Mouse (Mus musculus): Measurements from ENCODE around the gene Ddx25. TPM values are rescaled to one million over a fixed set of nuclear protein-coding genes. Genes with fewer than 3 reads are reported as not detected.

The Ddx25 gene
- total RNA-seq, 2 experiments from 2014 or later = 16.3 to 16.7 TPM

DNA sequence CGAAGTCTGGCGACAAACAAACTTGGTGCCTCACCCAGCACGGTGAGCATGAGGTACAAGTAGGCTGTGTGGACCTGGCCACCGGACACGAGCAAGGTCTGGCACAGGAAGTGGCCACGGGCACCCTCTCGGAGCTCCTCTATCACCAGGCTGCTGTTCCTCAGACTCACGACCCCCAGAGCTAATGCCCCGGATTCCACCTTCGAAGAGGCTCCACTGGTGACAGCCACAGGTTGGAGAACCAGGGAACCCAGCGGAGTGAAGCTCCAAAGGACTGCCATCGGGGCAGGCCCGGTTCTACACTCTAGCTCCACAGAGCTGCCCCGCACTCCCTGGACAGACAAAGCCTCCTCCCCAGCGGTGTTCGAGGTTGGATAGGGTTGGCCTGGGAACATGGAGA lies 41.6 kb downstream of the Ddx25 start:
- H3K27ac ChIP-seq = no peak overlapping the region
- H3K4me3 ChIP-seq = no peak overlapping the region
- TF ChIP-seq CTCF (IDR thresholded peaks at IDR 0.05) = no peak
- DNase-seq (ENCODE audit: extremely low spot score in 1 of 2, low spot score in 2 of 2) = no peak
- intact Hi-C loops (cut with DNase I) = no loop called here

DNA sequence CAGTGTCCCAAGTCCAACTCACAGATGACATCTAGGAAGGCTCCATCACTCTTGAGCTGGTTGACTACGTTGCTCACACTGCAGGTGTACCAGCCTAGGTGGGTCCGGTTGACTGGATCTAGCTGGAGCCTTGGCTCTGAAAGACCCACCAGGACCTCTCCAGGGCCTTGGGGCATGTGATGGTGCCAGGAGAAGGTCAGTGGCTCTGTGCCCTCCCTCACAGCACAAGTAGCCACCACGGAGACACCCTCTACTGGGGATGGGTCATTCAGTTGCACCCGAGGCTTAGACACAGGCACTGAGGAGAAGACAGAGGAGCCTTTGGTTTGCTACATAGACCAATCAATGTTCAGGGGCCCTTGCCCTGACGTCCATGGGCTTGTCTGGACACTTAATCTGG lies 42.1 kb downstream of the Ddx25 start:
- no peak for TF ChIP-seq CTCF (IDR thresholded peaks at IDR 0.05)
- H3K4me3 ChIP-seq = no peak overlapping the region
- no peak overlapping the region for H3K27ac ChIP-seq
- no peak for DNase-seq (ENCODE audit: extremely low spot score in 1 of 2, low spot score in 2 of 2)
- intact Hi-C loops (cut with DNase I) = no loop called here

DNA sequence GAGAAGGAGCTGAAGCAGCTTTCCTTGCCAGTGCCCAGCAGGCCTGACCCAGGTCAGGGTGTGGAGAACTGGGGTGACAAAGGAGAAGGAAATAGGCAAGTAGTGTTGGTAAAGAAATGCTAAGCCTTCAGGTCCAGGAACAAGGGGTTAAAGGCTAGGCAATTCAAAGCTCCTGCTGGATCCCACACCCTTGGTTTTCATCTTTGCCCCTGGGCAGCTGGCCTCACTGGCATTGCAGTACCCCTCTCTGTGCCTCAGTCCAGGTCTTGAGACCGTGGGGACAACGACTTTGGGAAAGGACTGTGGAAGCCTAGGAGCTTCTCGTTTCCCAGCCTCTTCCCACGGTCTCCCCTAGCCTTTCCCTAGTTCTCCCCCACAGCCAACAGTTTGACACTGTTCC lies 44.4 kb downstream of the Ddx25 start:
- intact Hi-C loops (cut with DNase I) = no loop called here
- TF ChIP-seq CTCF (IDR thresholded peaks at IDR 0.05) = no peak
- Histone ChIP-seq H3K27ac (no peak overlapping the region), H3K4me3 (no peak overlapping the region)
- no peak for DNase-seq (ENCODE audit: extremely low spot score in 1 of 2, low spot score in 2 of 2)

GRCm38 (mm10) chr9:35508234-35508633 lies 50.1 kb downstream of the Ddx25 start:
- intact Hi-C loops (cut with DNase I) = no loop called here
- no peak overlapping the region for H3K4me3 ChIP-seq
- DNase-seq (ENCODE audit: extremely low spot score in 1 of 2, low spot score in 2 of 2) = peak; percentile 17 to 20
- TF ChIP-seq CTCF (IDR thresholded peaks at IDR 0.05) = no peak
- H3K27ac ChIP-seq = no peak overlapping the region

DNA sequence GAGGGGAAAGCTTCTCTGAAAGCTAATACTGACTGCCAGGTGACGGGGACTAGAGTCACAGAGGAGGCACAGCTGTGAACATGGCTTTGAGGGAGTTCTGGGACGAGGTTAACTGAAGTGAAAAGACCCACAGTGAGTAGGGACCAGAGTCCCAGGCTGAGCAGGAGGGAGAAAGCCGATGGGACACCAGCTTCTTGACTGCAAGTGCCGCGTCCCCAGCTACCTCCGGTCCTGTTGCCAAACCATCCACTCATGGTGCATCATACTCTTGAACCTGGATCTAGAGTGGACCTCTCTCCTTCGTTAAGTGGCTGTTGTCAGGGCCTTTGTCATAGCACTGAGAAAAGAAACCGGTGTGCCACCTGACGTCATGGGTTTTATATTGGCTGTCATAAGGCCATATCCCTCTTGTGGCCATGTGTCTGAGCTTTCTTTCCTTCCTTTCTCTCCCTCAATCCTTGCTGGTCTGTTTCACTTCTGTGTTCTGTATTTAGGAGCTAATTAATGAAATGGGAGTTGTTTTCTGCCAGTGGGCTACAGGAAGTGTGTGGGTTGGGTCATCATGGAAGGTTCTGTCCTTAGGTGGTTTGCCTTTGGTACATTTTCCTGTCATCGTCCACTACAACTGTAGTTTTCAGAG lies 55.8 kb downstream of the Ddx25 start:
- Histone ChIP-seq H3K27ac (no peak overlapping the region), H3K4me3 (no peak overlapping the region)
- DNase-seq (ENCODE audit: extremely low spot score in 1 of 2, low spot score in 2 of 2) = no peak
- intact Hi-C loops (cut with DNase I) = no loop called here
- no peak for TF ChIP-seq CTCF (IDR thresholded peaks at IDR 0.05)

DNA sequence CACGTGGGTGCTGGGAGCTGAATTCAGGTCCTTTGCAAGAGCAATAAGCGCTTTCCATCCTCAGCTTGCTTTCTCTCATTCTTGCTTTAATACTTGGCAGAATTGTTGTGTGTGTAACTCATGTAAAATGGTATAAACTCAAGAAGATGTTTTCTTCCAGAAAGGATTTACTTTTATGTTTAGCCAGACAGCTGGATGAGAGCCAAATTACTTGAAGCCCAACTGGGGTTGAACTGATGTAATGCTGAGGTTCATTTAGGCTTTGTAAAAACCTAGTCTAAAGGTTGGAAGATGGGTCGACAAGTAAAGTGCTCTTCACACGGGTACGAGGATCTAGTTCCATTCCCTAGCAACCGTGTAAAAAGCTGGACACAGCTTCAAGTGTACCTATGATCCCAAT lies 58.4 kb downstream of the Ddx25 start:
- no peak for TF ChIP-seq CTCF (IDR thresholded peaks at IDR 0.05)
- intact Hi-C loops (cut with DNase I) = no loop called here
- DNase-seq (ENCODE audit: extremely low spot score in 1 of 2, low spot score in 2 of 2) = no peak
- no peak overlapping the region for H3K27ac ChIP-seq
- no peak overlapping the region for H3K4me3 ChIP-seq

DNA sequence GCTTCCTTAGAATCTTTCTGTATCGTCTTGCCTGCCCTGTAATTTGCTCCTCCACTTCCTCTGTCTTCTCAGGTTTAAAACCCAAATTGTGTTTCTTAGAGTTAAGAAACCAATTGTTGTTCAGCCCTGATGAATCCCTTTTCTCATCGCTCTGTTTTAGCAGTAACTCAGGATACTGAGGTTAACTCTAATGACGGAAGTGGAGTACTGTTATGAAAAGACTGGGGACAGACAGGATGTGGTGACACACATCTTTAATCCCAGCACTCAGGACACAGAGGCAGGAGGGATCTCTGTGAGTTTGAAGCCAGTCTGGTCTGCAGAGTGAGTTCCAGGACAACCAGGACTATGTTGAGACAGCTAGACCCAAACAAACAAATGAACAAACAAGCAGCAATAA lies 62.9 kb downstream of the Ddx25 start:
- H3K4me3 ChIP-seq = no peak overlapping the region
- DNase-seq (ENCODE audit: extremely low spot score in 1 of 2, low spot score in 2 of 2) = no peak
- TF ChIP-seq CTCF (IDR thresholded peaks at IDR 0.05) = no peak
- intact Hi-C loops (cut with DNase I) = no loop called here
- no peak overlapping the region for H3K27ac ChIP-seq

DNA sequence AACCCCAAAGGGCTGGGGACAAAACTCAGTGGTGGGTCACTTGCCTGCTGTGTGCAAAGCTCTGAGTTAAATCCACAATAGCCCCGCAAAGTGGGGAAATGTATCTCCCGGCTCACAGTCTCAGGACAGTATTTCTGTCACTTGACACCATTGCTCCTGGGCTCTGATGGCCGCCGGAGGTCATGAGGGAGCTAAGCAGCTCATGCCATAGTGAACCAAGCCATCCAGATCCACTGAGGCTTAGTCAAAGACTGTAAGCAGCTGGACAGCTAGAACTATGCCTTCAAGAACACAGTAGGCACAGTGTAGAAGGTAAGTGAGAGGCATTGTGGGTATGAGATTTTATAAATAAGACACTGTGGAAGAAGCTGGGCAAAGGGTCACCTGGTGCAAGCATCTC lies 63.4 kb downstream of the Ddx25 start:
- DNase-seq (ENCODE audit: extremely low spot score in 1 of 2, low spot score in 2 of 2) = no peak
- H3K27ac ChIP-seq = no peak overlapping the region
- TF ChIP-seq CTCF (IDR thresholded peaks at IDR 0.05) = no peak
- intact Hi-C loops (cut with DNase I) = no loop called here
- no peak overlapping the region for H3K4me3 ChIP-seq

DNA sequence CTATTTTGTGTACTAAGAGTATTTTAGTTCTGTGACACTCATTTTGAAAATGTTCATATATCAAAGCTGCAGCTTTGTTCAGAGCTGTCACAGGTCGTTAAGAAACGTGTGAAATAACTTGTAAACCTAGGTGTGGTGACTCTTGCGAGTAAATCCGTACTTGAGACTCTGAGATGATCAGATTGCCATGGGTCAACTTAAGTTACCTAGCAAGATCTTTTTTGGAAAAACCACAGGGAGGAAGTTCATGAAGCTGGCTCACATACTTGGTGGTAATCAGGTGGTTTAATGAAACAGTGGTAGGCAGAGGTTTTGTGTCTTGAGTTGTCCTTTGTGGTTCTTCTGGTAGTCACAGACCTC lies 64.6 kb downstream of the Ddx25 start:
- intact Hi-C loops (cut with DNase I) = no loop called here

DNA sequence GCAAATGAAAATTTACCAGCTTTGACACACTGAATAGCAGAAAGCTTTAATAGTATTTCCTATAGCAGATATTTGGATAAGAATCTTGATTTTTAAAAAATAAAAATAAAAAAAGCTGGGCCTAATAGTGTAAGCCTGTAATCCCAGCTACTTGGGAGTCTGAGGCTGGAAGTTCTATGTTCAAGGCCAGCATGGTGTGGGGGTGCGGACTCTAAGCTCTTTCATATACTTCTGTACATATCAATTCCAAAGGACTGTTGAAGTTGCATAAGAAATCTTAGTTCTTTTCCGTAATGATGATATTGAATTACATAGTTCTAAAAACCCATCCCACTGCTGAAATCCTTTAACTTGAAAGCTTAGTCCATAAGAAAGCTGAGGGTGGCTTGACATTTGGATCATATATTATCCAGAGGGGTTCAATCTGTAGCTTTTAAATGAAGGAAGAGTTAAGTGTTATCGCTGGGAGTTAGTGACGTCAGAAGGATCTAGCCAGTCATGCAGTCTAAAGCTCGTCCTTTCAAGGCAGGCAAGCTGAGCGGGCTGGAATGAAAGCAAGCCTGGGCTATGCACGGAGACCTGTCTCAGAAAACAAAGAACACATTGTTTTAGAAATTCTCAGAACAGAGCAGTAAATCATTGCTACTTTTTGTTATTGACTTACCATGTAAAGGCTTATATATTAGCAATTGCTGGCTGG lies 65.1 kb downstream of the Ddx25 start:
- no peak for DNase-seq (ENCODE audit: extremely low spot score in 1 of 2, low spot score in 2 of 2)
- Histone ChIP-seq H3K27ac (no peak overlapping the region), H3K4me3 (no peak overlapping the region)
- intact Hi-C loops (cut with DNase I) = no loop called here
- no peak for TF ChIP-seq CTCF (IDR thresholded peaks at IDR 0.05)

More for the DNA sequence above, 64.6 kb downstream of the Ddx25 start:
- Histone ChIP-seq H3K4me3 (no peak overlapping the region), H3K27ac (no peak overlapping the region)
- no peak for DNase-seq (ENCODE audit: extremely low spot score in 1 of 2, low spot score in 2 of 2)
- TF ChIP-seq CTCF (IDR thresholded peaks at IDR 0.05) = no peak

- no peak for TF ChIP-seq CTCF (IDR thresholded peaks at IDR 0.05)
- H3K27ac ChIP-seq = no peak overlapping the region
- no peak for DNase-seq (ENCODE audit: extremely low spot score in 1 of 2, low spot score in 2 of 2)
- intact Hi-C loops (cut with DNase I) = no loop called here
- H3K4me3 ChIP-seq = no peak overlapping the region
Measured at GRCm38 (mm10) chr9:35491109-35491866, 67.0 kb downstream of the Ddx25 start.

DNA sequence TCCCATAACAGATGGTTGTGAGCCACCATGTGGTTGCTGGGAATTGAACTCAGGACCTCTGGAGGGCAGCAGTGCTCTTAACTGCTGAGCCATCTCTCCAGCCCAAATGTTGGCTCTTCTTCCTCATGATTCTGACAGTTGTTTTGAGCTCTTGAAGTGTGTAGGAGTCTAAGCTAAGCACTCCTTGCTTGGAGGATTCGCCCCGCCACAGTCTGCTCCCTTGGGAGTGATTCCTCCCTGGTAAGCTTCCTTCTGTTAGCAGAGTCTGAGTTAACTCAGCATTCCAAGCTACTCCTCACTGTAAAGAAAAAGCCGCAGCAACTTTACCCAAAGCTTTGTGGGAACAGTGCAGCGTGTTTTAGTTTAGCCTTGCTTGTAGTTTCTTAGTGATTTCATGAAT lies 69.8 kb downstream of the Ddx25 start:
- Histone ChIP-seq H3K4me3 (no peak overlapping the region), H3K27ac (no peak overlapping the region)
- TF ChIP-seq CTCF (IDR thresholded peaks at IDR 0.05) = no peak; the same call in 1 of the 2 replicates
- intact Hi-C loops (cut with DNase I) = no loop called here
- DNase-seq (ENCODE audit: extremely low spot score in 1 of 2, low spot score in 2 of 2) = no peak

Other genes starting within 250 kb of the Ddx25 start
- gene Cdon, start 137.4 kb downstream of the Ddx25 start, total RNA-seq (2021) = 1 to 10 TPM; 7.9 to 8.3 TPM
- gene Gm1113, start 40.3 kb downstream of the Ddx25 start, total RNA-seq (2021) = not detected
- 10 to 100 TPM; 11.9 to 12.6 TPM for gene Pus3, start 67 bp upstream of the Ddx25 start, total RNA-seq (2021)
- under 1 TPM; 0.34 to 0.98 TPM for gene Pate2, start 11.8 kb upstream of the Ddx25 start, total RNA-seq (2021)
- gene Hyls1, start 11.9 kb upstream of the Ddx25 start, total RNA-seq (2021) = 1 to 10 TPM; 9.0 to 9.6 TPM
- gene Pate4, start 53.4 kb upstream of the Ddx25 start, total RNA-seq (2021) = not detected
- gene Pate3, start 89.7 kb upstream of the Ddx25 start, total RNA-seq (2021) = not detected
- not detected for gene Pate1, start 128.9 kb upstream of the Ddx25 start, total RNA-seq (2021)
- not detected for gene Gm17677, start 182.5 kb upstream of the Ddx25 start, total RNA-seq (2021)
- not detected for gene Gm17727, start 219.6 kb upstream of the Ddx25 start, total RNA-seq (2021)
- gene Gm27235, start 231.6 kb upstream of the Ddx25 start, total RNA-seq (2021) = not detected
- not detected for gene D730048I06Rik, start 231.6 kb upstream of the Ddx25 start, total RNA-seq (2021)